Mouse (Mus musculus) midbrain, embryonic 10.5 days (tissue): ENCODE results near the gene Gramd1a. TPM values are rescaled to one million over a fixed set of nuclear protein-coding genes. Genes with fewer than 3 reads are reported as not detected.

Experiments used
- DNase-seq: peaks from one replicate; pipeline ENCODE4 v3.0.0-alpha.2; 2017; ENCODE audit warnings: low spot score
- H3K27ac ChIP-seq: fragments of 300-500 bp; sonication (generic); replicated peaks from 2 replicates; pipeline ENCODE4 v1.5.1; 2016; ENCODE audit warnings: mild to moderate bottlenecking
- H3K27me3 ChIP-seq: fragments of 300-500 bp; sonication (generic); 2 replicates; pipeline ENCODE4 v1.6.1; 2016; ENCODE audit warnings: low read depth, mild to moderate bottlenecking; ENCODE audit not compliant: poor library complexity, severe bottlenecking
- H3K36me3 ChIP-seq: fragments of 300-500 bp; sonication (generic); 2 replicates; pipeline ENCODE4 v1.6.1; 2016; ENCODE audit warnings: mild to moderate bottlenecking, moderate library complexity
- H3K4me1 ChIP-seq: fragments of 300-500 bp; sonication (generic); 2 replicates; pipeline ENCODE4 v1.6.1; 2016
- H3K4me3 ChIP-seq: fragments of 300-500 bp; sonication (generic); 2 replicates; pipeline ENCODE4 v1.5.1; 2016; ENCODE audit warnings: mild to moderate bottlenecking, moderate library complexity
- H3K9me3 ChIP-seq: fragments of 300-500 bp; sonication (generic); replicated peaks from 2 replicates; pipeline ENCODE4 v1.6.1; 2016; ENCODE audit warnings: mild to moderate bottlenecking
- WGBS: fragments of 180-500 bp; shearing (Covaris S2); methylation state at CpG from one replicate; pipeline ENCODE4 v1.1.7; 2016; 5-methylcytosine and 5-hydroxymethylcytosine counted together
- polyA plus RNA-seq: library from polyadenylated mRNA; unstranded; fragments of >200 nt; fragmentation: Nextera tagmentation; extraction: Ambion mirVana; gene quantifications from 2 replicates; pipeline ENCODE4 v1.2.1, GENCODE M21; 2016

Gramd1a gene
- 90.0 and 120 TPM in 2 replicates for polyA plus RNA-seq

GRCm38 (mm10) chr7:31155296-31156033 is at the start of gene Gramd1a:
Gene Gramd1a, minus strand, starts transcription at chr7:31155896.
- H3K36me3 ChIP-seq, result no peaks in the 10 kb centered on the region
- no peaks in the 10 kb centered on the region for H3K27me3 ChIP-seq
- no peaks in the 10 kb centered on the region for H3K9me3 ChIP-seq
- 75% methylated on average over 5 of the region's 5 CpGs for WGBS
- no peak within 1 kb of the TSS for H3K4me3 ChIP-seq
- peak within 1 kb of the TSS; percentile 42; the same call in 1 of the 2 replicates for H3K27ac ChIP-seq
- DNase-seq, result no peak
- peaks cover 23% of the 10 kb centered on the region for H3K4me1 ChIP-seq

GRCm38 (mm10) chr7:31195591-31196307 is 40.1 kb upstream of the Gramd1a start:
- Histone ChIP-seq H3K4me3 (no peak overlapping the region), H3K27me3 (no peaks in the 10 kb centered on the region), H3K9me3 (peaks cover 4% of the 10 kb centered on the region; the same call in 1 of the 2 replicates), H3K4me1 (no peaks in the 10 kb centered on the region), H3K36me3 (no peaks in the 10 kb centered on the region), H3K27ac (no peak overlapping the region)
- 78% methylated on average over 3 of the region's 3 CpGs for WGBS
- DNase-seq, result no peak

- DNase-seq, result no peak
- Histone ChIP-seq H3K27me3 (no peaks in the 10 kb centered on the region), H3K9me3 (no peaks in the 10 kb centered on the region), H3K4me3 (no peak overlapping the region), H3K27ac (no peak overlapping the region), H3K4me1 (no peaks in the 10 kb centered on the region), H3K36me3 (no peaks in the 10 kb centered on the region)
- WGBS, result 81% methylated on average over 4 of the region's 4 CpGs
Measured at GRCm38 (mm10) chr7:31184711-31185110, 29.0 kb upstream of the Gramd1a start.

- no peaks in the 10 kb centered on the region for H3K27me3 ChIP-seq
- no peaks in the 10 kb centered on the region for H3K36me3 ChIP-seq
- no peak for DNase-seq
- no peak overlapping the region for H3K27ac ChIP-seq
- no peak overlapping the region for H3K4me3 ChIP-seq
- no peaks in the 10 kb centered on the region for H3K4me1 ChIP-seq
- 41% methylated on average over 2 of the region's 2 CpGs for WGBS
- H3K9me3 ChIP-seq, result no peaks in the 10 kb centered on the region
Measured at GRCm38 (mm10) chr7:31182863-31183262, 27.2 kb upstream of the Gramd1a start.

- WGBS, result 37% methylated on average over 22 of the region's 22 CpGs
- Histone ChIP-seq H3K27me3 (no peaks in the 10 kb centered on the region), H3K36me3 (no peaks in the 10 kb centered on the region), H3K27ac (no peak overlapping the region), H3K4me1 (no peaks in the 10 kb centered on the region), H3K9me3 (no peaks in the 10 kb centered on the region), H3K4me3 (no peak overlapping the region)
- peak; percentile 70 for DNase-seq
Measured at GRCm38 (mm10) chr7:31176886-31177763, 21.4 kb upstream of the Gramd1a start.

- Histone ChIP-seq H3K27ac (no peak overlapping the region), H3K36me3 (no peaks in the 10 kb centered on the region), H3K4me3 (no peak overlapping the region), H3K9me3 (no peaks in the 10 kb centered on the region), H3K4me1 (no peaks in the 10 kb centered on the region), H3K27me3 (no peaks in the 10 kb centered on the region)
- 79% methylated on average over 3 of the region's 3 CpGs for WGBS
- DNase-seq, result no peak
Measured at GRCm38 (mm10) chr7:31175096-31175495, 19.4 kb upstream of the Gramd1a start.

- H3K27ac ChIP-seq, result no peak overlapping the region
- no peaks in the 10 kb centered on the region for H3K36me3 ChIP-seq
- no peaks in the 10 kb centered on the region for H3K9me3 ChIP-seq
- WGBS, result 80% methylated on average over 8 of the region's 8 CpGs
- no peaks in the 10 kb centered on the region for H3K4me1 ChIP-seq
- no peak for DNase-seq
- H3K27me3 ChIP-seq, result no peaks in the 10 kb centered on the region
- no peak overlapping the region for H3K4me3 ChIP-seq
Measured at GRCm38 (mm10) chr7:31174466-31174865, 18.8 kb upstream of the Gramd1a start.

GRCm38 (mm10) chr7:31172238-31172637 is 16.5 kb upstream of the Gramd1a start:
- no peaks in the 10 kb centered on the region for H3K9me3 ChIP-seq
- H3K36me3 ChIP-seq, result no peaks in the 10 kb centered on the region
- WGBS, result 20% methylated on average over 2 of the region's 2 CpGs
- no peak for DNase-seq
- H3K4me1 ChIP-seq, result no peaks in the 10 kb centered on the region
- no peak overlapping the region for H3K27ac ChIP-seq
- H3K27me3 ChIP-seq, result no peaks in the 10 kb centered on the region
- no peak overlapping the region for H3K4me3 ChIP-seq

- Histone ChIP-seq H3K4me1 (no peaks in the 10 kb centered on the region), H3K9me3 (no peaks in the 10 kb centered on the region), H3K27me3 (no peaks in the 10 kb centered on the region), H3K4me3 (no peak overlapping the region), H3K36me3 (no peaks in the 10 kb centered on the region), H3K27ac (no peak overlapping the region)
- WGBS, result 97% methylated on average over 9 of the region's 9 CpGs
- no peak for DNase-seq
Measured at GRCm38 (mm10) chr7:31170520-31170919, 14.8 kb upstream of the Gramd1a start.

GRCm38 (mm10) chr7:31168412-31168811 is 12.7 kb upstream of the Gramd1a start:
- no peak overlapping the region for H3K4me3 ChIP-seq
- no peaks in the 10 kb centered on the region for H3K27me3 ChIP-seq
- H3K36me3 ChIP-seq, result no peaks in the 10 kb centered on the region
- no peaks in the 10 kb centered on the region for H3K9me3 ChIP-seq
- no peak overlapping the region for H3K27ac ChIP-seq
- no peaks in the 10 kb centered on the region for H3K4me1 ChIP-seq
- DNase-seq, result no peak
- WGBS, result 75% methylated on average over 8 of the region's 8 CpGs

GRCm38 (mm10) chr7:31164748-31165147 is 9.1 kb upstream of the Gramd1a start:
- Histone ChIP-seq H3K27me3 (no peaks in the 10 kb centered on the region), H3K27ac (no peak overlapping the region), H3K36me3 (no peaks in the 10 kb centered on the region), H3K4me1 (0 out of 2 replicates have a peak, but pooled peaks cover 6% of the 10 kb centered on the region), H3K9me3 (no peaks in the 10 kb centered on the region), H3K4me3 (no peak overlapping the region)
- 77% methylated on average over 1 of the region's 1 CpGs for WGBS
- DNase-seq, result no peak

GRCm38 (mm10) chr7:31163666-31164577 is 8.2 kb upstream of the Gramd1a start:
- H3K9me3 ChIP-seq, result no peaks in the 10 kb centered on the region
- H3K4me3 ChIP-seq, result no peak overlapping the region
- no peaks in the 10 kb centered on the region for H3K36me3 ChIP-seq
- no peak overlapping the region for H3K27ac ChIP-seq
- no peaks in the 10 kb centered on the region for H3K27me3 ChIP-seq
- H3K4me1 ChIP-seq, result 0 out of 2 replicates have a peak, but pooled peaks cover 6% of the 10 kb centered on the region
- DNase-seq, result no peak
- WGBS, result 73% methylated on average over 3 of the region's 3 CpGs
